Mouse (Mus musculus): ENCODE results near the gene Tmem160. TPM values are rescaled to one million over a fixed set of nuclear protein-coding genes. Genes with fewer than 3 reads are reported as not detected.

Tmem160 gene
- total RNA-seq, 1 experiment from 2014 or later, result 16.1 TPM

DNA sequence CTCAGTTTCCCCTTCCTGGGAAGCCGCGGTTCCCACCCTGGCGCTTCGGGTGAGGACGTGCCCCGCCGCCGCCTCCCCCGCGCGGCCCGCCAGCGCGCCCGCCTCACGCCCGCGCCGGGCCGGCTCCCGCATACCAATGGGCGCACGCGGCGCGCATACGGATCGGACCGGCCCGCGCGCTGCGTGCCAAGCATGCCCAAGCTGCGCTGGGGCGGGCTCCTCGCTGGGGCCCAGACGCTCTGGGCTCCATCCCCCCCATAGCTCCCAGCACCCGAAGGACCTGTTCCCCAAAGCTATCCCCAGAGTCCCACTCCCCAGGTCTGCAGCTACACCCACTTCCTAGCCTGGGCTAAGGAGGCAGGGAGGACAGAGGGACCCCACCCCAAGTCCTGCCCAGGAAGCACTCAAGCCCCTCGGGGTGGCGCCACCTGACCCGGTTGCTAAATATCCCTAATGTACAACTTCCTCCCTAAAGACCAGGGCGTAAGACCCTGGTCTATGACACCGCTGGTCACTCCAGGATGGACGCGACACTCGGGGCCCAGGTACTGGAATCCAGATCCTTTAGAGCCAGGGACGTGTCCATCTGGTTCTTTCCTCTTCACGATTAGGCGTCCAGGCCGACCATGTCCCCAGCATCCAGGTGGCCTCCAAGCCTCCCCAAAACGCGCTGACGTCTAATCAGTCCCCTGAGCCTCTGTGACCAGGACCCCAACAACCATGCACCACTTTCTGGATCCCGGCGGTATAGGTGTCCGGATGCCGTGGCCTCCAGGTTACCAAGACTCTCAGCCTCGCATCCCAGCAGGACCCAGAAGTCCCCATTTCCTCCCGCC, 23.4 kb downstream of the Tmem160 start:
- 0 out of 2 replicates have a peak, but pooled peaks have one; percentile 35 for ATAC-seq (replicated peaks; ENCODE audit: insufficient number of reproducible peaks, low FRiP score, low TSS enrichment, poor library complexity, severe bottlenecking)

GRCm38 (mm10) chr7:16476600-16476989, 24.0 kb downstream of the Tmem160 start:
- ATAC-seq (replicated peaks; ENCODE audit: insufficient number of reproducible peaks, low FRiP score, low TSS enrichment, poor library complexity, severe bottlenecking), result no peak

DNA sequence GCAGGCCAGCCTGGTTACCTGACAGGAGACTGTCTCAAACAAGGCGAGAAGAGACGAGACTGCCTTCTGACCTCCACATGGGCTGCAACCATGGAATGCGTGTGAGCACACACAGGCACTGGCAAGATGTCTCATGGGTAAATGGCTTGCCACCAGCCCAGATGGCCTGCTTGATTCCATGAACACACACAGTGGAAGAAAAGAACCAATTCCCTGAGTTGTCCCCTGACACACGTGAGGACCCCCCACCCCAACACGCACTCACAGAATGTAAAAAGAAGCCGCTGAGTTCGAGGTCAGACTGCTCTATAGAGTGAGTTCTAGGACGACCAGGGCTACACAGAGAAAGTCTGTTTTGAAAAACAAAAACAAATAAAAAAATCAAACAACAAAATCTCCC, 25.0 kb downstream of the Tmem160 start, which contains the start of gene Npas1:
Gene Npas1, minus strand, starts transcription at position 101 of the 400 bp plus-strand sequence.
- 0 out of 2 replicates have a peak, but pooled peaks have one; percentile 9 for ATAC-seq (replicated peaks; ENCODE audit: insufficient number of reproducible peaks, low FRiP score, low TSS enrichment, poor library complexity, severe bottlenecking)

GRCm38 (mm10) chr7:16488816-16489215, 36.2 kb downstream of the Tmem160 start:
- no peak for ATAC-seq (replicated peaks; ENCODE audit: insufficient number of reproducible peaks, low FRiP score, low TSS enrichment, poor library complexity, severe bottlenecking)

- no peak for ATAC-seq (replicated peaks; ENCODE audit: insufficient number of reproducible peaks, low FRiP score, low TSS enrichment, poor library complexity, severe bottlenecking)
Observed at GRCm38 (mm10) chr7:16489948-16490347, 37.4 kb downstream of the Tmem160 start.

DNA sequence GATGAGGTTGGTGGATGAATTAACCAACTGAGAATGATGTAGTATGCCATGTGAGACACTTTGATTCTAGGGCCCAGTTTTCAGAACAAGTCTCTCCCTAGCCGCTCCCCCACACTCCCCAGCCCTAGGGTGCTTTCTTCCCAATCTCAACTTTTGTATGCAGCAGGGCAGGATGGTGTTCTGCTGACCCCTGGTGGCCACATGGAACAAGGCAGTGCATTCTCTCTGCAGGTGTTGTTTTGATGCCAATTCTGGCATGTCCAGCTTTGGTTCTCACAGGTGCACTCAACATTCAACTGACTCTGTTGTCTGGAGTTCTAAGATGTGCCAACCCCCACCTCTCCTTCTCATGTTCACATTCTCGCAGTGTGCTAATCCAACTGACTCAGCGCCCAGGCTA, 39.2 kb downstream of the Tmem160 start:
- ATAC-seq (replicated peaks; ENCODE audit: insufficient number of reproducible peaks, low FRiP score, low TSS enrichment, poor library complexity, severe bottlenecking), result peak; percentile 62; the same call in 1 of the 2 replicates

DNA sequence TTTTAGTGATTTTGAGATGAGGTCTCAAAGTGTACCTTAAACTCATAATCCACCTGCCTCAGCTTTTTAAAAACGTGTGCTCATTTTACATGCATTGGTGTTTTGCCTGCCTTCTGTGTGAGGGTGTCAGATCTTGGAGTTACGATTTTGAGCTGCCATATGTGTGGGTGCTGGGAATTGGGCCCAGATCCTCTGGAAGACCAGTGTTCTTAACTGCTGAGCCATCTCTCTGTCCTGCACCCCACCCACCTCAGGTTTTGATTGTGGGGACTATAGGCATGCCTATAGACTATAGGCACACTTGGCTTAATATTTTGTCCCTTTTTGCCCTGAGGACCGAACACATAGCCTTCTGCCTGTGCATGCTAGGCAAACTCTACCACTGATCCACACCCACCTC, 39.6 kb downstream of the Tmem160 start:
- no peak for ATAC-seq (replicated peaks; ENCODE audit: insufficient number of reproducible peaks, low FRiP score, low TSS enrichment, poor library complexity, severe bottlenecking)

DNA sequence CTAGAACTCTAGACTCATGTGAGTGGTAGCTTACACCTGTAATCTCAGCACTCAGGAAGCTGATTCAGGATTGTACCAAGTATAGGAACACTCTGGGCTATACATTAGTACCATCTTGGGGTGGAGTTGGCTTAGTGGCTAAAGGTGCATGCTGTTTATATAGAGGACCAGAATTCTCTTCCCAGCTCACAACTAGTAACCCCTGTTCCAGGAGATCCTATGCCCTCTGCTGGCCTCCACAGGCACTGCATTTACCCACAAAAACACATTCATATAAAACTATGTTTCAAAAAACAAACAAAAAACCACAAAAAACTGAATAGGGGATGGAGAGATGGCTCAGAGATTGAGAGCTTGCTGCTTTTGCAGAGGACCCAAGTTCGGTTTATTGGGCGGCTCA, 40.8 kb downstream of the Tmem160 start:
- no peak; the same call in 1 of the 2 replicates for ATAC-seq (replicated peaks; ENCODE audit: insufficient number of reproducible peaks, low FRiP score, low TSS enrichment, poor library complexity, severe bottlenecking)

DNA sequence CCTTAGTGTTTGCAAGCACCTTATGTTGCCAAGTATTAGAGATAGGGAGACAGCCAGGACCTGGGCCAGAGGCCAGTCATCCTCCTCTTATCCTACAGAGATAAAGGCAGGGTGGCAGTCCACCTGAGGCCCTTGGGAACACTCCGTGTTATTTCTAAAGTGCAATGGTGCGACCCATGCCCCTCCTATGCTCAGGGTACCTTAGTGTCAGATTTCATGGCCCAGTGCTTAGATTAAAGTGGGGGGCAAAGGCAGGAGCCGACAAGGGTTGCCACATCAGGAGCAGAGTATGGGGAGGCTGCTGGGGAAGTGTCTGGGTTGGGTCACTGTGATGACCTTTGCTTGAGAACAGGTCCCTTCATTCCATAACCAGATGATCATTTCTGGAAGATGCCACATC, 43.7 kb downstream of the Tmem160 start:
- no peak for ATAC-seq (replicated peaks; ENCODE audit: insufficient number of reproducible peaks, low FRiP score, low TSS enrichment, poor library complexity, severe bottlenecking)

GRCm38 (mm10) chr7:16499671-16500104, 47.1 kb downstream of the Tmem160 start:
- ATAC-seq (replicated peaks; ENCODE audit: insufficient number of reproducible peaks, low FRiP score, low TSS enrichment, poor library complexity, severe bottlenecking), result no peak

- ATAC-seq (replicated peaks; ENCODE audit: insufficient number of reproducible peaks, low FRiP score, low TSS enrichment, poor library complexity, severe bottlenecking), result no peak
Observed at GRCm38 (mm10) chr7:16501571-16501970, 49.0 kb downstream of the Tmem160 start.

GRCm38 (mm10) chr7:16504573-16505225, 52.1 kb downstream of the Tmem160 start:
- no peak for ATAC-seq (replicated peaks; ENCODE audit: insufficient number of reproducible peaks, low FRiP score, low TSS enrichment, poor library complexity, severe bottlenecking)

Other genes starting within 250 kb of the Tmem160 start
- 7.7 to 12.4 TPM (median 10.4 TPM) in 3 replicates for gene Dhx34, start 230.7 kb upstream of the Tmem160 start, total RNA-seq (2017)
- gene C5ar2, start 208.6 kb upstream of the Tmem160 start, total RNA-seq (2017), result 2.9 to 8.0 TPM (median 7.0 TPM) in 3 replicates
- 11.2 to 17.0 TPM (median 13.7 TPM) in 3 replicates for gene C5ar1, start 193.2 kb upstream of the Tmem160 start, total RNA-seq (2017)
- gene Inafm1, start 179.2 kb upstream of the Tmem160 start, total RNA-seq (2017), result 9.4 to 16.4 TPM (median 12.3 TPM) in 3 replicates
- gene Ccdc9, start 166.0 kb upstream of the Tmem160 start, total RNA-seq (2017), result 231 to 284 TPM (median 256 TPM) in 3 replicates
- 26.4 to 30.9 TPM (median 30.1 TPM) in 3 replicates for gene Bbc3, start 144.4 kb upstream of the Tmem160 start, total RNA-seq (2017)
- 108 to 150 TPM (median 134 TPM) in 3 replicates for gene Sae1, start 65.0 kb upstream of the Tmem160 start, total RNA-seq (2017)
- gene Zc3h4, start 51.9 kb upstream of the Tmem160 start, total RNA-seq (2017), result 20.4 to 63.1 TPM (median 27.4 TPM) in 3 replicates
- not detected in 3 replicates for gene Npas1, start 24.9 kb downstream of the Tmem160 start, total RNA-seq (2017)
- 6.5 to 9.8 TPM (median 8.2 TPM) in 3 replicates for gene Arhgap35, start 162.2 kb downstream of the Tmem160 start, total RNA-seq (2017)
- not detected in 3 replicates for gene Ceacam15, start 222.9 kb downstream of the Tmem160 start, total RNA-seq (2017)